Mouse (Mus musculus) thymus, adult 2 months (tissue): ENCODE data around the gene Plxnc1.

Experiments used
- CTCF ChIP-seq: fragments of 200-500 bp; IDR thresholded peaks from 2 replicates; pipeline ENCODE4 v1.5.1; 2012; ENCODE audit warnings: mild to moderate bottlenecking, control low read depth, low read length, moderate library complexity, borderline replicate concordance; ENCODE audit not compliant: control insufficient read depth, poor library complexity, insufficient read depth; ENCODE audit errors: extremely low read depth
- POLR2A ChIP-seq: fragments of 200-500 bp; IDR thresholded peaks from 2 replicates; pipeline ENCODE4 v1.6.1; 2012; ENCODE audit warnings: mild to moderate bottlenecking, low read length, control low read depth, moderate library complexity; ENCODE audit not compliant: control insufficient read depth, poor library complexity, insufficient read depth; ENCODE audit errors: extremely low read depth

- no peak for TF ChIP-seq CTCF
- TF ChIP-seq POLR2A = no peak
Measured at GRCm38 (mm10) chr10:94827325-94827724, 117.3 kb downstream of the Plxnc1 start.
